Mouse (Mus musculus): ENCODE results near the gene Ccs.
"Not testable (repeated sequence)": the region's sequence is repeated elsewhere in the genome, so short reads cannot be mapped to it uniquely, and the experiment has no call there.

The Ccs gene

DNA sequence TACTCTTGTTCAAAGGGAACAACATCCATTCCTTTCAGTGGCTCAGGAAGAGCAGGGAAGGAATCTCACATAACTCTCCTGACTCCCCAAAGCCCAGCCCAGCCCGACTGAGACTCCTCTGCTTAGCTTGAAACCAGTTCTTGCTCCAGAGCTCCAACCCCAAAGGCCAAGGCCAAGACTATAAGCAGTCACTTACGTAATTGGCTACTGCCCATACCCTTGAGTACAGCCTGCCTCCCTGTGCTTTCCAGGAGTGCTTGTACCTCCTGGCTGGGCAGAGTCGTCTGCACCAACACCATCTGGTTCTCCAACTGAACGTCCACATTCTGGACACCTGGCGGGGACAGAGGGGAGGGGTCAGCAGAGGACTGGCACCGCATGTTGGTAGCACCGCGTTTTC lies 5.2 kb downstream of the Ccs start:
- no peak for DNase-seq

DNA sequence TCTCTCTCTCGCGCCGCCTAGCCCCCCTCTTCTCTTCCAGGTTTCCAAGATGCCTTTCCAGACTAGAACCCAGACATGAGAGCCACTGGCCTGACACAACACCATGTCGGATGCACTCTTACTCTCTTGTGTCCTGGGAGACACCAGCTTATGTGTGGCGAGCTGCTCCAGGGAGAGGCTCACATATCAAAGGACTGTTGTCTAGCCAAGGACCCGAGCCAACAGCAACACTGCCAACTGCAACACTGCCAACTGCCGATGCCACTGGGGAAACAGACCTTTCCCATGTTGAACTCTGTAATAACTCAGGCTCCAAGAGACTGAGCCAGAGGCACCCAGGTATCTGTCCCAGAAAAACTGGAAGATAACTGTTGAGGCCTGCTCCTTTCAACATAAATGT lies 10.0 kb downstream of the Ccs start:
- peak; percentile 88 to 91 for DNase-seq

DNA sequence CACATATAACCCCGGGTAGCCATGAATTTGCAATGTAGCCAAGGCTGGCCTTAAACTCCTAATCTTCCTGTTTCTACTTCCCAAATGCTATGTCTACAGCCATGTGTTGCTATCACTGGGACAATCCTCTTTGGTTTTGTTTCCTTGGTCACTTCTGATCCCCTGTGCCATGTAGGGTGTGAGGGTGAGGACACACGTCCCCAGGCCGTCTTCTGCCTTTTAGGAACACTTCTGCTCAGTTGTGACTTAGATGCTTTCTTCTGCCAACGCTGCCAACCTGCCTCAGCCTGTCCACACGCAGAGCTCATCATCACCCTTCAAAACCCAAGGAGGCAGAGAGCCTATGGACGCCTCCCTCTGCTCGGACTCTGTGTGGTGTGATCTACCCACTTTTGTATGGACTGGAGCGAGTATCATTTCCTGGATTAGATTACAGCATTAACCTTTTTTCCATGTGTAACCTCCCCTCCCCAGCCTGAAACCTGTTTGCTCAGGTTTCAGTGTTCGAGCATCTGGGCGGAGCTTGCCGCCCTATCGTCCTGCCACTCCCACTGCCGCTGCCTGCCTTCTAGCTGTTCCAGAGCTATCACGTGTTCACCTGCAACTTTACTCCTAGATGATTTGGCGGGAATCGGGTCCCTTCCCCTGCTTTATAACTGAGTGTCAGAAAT lies 10.6 kb downstream of the Ccs start:
- DNase-seq = no peak

DNA sequence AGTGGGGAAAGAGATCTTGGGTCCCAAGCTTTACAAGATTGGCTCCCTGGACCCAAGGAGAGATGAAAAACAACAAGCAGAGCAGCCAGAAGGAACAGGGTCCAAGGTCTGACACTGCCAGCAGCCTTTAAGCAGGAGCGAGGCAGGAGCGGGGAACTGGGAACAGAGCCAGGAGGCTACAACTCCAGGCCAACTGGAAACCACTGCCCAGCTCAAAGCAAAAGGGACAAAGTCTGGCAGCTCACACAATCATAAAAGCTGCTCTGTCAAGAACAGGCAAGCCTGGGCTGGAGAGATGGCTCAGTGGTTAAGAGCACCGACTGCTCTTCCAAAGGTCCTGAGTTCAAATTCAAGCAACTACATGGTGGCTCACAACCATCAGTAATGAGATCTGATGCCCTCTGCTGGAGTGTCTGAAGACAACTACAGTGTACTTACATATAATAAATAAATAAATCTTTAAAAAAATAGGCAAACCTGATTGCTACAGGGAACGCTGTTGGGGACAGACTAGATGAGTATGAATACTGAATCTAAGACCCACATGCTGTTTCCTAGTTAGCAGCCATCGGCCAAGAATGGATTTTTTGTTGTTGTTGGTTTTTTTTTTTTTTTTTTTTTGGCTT lies 18.3 kb downstream of the Ccs start:
- peak; percentile 45 to 69 for DNase-seq

DNA sequence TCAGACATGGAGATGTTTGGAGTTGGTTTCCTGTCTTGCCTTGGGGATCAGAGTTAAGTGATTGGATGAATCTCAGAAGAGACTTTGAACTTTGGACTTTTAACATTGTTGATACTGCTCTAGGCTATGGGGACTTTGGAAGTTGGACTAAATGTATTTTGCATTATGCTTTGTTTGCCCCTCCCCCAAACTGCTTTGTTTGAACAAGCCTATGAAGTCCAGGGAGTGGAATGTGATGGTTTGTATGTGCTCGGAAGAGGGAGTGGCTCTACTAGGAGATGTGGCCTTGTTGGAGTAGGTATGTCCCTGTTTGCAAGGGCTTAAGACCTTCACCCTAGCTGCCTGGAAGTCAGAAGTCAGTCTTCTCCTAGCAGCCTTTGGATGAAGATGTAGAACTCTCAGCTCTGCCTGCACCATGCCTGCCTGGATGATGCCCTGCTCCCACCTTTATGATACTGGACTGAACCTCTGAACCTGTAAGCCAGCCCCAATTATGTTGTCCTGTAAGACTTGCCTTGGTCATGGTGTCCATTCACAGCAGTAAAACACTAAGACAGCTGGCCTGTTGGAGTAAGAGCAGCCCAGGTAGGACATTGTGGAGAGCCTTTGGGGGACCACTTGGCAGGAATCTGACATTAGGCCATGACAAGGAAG lies 21.8 kb downstream of the Ccs start:
- no peak for DNase-seq

DNA sequence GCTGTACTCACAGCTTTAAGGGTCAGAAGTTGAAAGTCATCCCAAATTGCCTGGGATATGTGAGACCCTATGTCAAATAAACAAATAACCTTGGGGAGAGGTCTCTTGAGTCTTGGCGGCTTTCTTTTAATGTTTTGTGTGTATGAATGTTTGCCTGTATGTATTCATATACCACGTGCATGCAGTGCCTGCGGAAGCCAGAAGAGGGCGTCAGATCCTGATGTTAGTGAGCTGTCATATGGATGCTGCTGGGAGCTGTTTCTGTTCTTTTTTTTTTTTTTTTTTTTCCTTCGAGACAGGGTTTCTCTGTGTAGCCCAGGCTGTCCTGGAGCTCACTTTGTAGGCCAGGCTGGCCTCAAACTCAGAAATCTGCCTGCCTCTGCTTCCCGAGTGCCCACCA lies 26.1 kb downstream of the Ccs start:
- DNase-seq = peak; percentile 25 to 59

DNA sequence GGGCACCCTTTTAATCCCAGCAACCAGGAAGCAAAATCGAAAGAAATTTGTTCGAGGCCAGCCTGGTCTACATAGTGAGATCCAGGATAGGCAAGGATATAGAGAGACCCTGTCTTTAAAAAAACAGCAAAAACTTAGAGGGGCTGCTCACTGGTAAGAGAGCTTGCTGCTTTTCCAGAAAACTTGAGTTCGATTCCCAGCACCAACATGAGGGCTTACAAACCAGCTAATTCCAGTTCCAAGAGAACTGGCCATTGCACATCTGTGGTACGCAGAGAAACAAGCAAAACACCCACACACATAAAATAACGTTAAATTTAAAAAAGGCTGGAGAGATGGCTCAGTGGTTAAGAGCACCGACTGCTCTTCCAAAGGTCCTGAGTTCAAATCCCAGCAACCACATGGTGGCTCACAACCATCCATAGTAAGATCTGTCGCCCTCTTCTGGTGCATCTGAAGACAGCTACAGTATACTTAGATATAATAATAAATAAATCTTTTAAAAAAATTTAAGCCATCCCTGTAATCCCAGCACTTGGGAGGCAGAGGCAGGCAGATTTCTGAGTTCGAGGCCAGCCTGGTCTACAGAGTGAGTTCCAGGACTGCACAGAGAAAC lies 26.7 kb downstream of the Ccs start:
- not testable (repeated sequence) for DNase-seq

DNA sequence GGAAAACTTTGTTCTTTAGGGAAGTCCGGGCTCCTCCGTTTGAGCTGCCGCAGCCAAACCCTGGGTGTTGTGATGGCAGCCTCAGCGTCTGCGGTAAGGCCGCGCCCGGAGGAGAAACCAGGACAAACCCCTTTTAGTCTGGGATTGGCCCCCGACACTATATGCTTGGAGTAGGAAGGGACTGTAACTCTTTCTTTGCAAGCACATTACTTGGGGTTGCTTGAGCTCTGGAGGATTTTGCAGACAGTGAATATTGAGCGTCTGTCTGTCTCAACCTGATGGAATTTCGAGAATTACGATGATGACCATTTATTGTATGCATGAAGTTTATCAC lies 27.3 kb downstream of the Ccs start:
- DNase-seq = no peak

DNA sequence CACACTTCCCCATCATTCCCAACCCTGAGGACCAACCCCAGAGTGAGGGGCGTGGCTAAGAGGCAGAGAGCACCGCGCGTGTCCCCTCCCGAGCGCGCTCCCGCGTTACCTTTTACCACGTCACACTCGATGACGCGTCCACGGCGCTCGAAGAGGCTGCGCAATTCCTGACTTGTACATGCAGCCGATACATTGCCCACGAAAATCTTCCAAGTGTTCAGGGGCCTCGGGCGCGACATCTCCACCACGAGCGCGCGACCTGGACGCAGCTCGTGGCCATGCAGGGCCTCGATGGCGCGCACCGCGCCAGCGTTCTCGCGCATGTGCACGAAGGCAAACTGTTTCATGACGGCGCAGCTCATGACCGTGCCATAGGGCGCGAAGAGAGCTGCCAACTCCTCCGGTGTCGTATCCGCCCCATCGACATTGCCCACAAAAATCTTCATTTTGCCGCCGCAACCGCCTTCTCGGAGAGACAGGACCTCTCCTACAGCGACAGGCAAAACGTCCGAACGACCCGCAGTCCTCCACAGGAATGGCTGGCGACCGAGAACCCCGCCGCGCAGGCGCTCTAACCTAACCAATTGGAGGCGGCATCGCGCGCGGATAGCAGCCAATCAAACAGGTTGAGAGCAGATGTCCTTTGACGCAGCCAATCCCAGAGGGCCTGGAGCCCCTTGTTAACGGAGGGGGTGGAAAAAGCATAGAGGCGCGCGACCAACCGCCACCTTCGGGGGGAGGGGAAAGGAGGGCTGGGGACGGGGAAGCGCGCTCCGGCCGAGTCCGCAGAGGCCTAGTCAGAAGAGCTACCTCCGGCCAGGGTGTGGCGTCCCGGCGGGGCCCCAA lies 27.8 kb downstream of the Ccs start, which contains the start of the genes Gm21992 and Rbm14:
Gene Gm21992, minus strand, starts transcription at position 550 of the 846 bp plus-strand sequence.
Gene Rbm14, minus strand, starts transcription at position 572 of the 846 bp plus-strand sequence.
- DNase-seq = peak; percentile 98 to 99

DNA sequence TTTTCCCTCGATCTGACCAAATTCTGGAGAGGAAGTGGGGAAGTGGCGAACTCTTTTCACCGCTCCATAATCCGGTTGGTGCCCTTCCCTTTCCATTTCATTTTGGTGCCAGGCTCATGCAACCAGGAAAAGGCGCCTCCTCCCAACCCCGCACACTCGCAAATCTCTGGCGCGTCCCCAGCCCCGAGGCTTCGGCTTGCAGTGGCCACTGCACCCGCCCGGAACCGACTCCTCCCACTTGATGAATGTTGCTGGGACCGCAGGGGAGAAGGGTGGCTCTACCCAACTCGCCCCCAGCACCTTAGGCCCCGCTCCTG lies 28.4 kb downstream of the Ccs start:
- DNase-seq = no peak

DNA sequence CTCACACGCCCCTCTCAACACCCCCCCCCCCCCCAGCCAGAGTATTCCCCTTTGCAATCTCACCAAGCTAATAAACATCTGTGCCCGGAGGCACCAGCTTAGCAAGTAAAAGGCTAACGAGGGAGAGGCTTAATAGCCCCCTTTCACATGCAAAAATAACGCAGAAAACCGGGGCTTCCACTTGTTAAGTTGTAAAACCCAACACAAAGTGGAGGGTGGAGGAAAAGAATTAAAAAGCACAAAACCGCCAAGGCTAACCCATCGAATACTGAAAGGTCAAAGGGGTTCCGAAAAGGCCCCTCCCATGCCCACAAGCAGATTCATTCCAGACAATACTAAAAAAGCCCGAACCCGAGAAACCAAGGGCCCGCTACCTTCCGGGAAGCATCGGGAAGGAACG lies 28.8 kb downstream of the Ccs start:
- no peak for DNase-seq

DNA sequence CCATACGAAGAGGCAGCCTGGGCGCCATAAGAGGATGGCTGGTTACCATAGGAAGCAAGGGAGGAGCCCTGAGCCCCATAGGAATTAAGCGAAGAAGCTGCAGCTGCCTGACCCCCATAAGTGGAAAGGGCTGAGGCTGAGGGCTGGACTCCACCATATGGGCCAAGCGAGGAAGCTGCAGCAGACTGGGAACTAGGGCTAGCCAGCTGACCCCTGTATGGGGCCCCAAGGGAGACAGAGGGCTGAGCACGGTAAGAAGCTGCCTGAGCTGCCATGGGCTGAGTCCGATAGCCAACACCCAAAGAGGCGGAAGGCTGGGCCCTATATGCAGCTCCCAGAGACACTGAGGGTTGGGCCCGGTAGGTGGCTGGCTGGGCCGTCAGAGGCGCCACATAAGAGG lies 35.8 kb downstream of the Ccs start:
- peak in 1 of 2 experiments; percentile 35 for DNase-seq

DNA sequence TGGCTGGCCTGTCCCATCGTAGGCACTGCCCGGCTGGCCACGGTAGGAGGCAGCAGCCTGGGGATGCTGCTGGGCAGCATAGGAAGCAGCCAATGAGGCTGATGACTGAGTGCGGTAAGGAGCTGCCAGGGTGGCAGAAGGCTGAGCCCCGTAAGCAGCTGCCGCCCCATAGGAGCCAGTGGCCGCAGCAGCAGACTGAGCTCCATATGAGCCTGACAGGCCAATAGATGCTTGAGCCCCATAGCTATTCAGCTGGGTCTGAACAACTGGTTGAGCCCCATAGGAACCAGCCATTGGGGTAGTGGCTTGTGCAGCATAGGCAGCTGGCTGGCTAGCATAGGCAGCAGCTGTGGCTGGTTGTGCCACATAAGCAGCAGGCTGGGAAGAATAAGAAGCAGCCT lies 36.4 kb downstream of the Ccs start:
- DNase-seq = peak; percentile 67 to 70

DNA sequence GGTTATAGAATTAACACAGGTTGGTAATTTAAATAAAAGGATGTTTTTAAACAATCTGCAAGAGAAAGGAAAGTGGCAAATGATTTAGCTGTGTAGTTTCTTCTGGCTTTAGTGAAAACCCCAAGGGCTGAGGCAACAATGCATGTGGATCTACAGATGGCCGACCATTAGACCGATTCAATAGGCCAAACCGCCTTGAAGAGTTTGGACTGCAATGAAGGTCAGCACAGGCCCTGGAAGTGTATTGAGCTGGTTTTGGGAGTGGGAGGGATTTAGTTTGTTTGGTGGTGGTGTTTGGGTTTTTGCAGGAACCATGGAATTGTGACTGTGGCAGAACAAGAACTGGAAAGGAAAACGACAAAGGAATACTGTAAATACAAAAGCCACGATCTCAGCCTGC lies 40.0 kb downstream of the Ccs start:
- DNase-seq = no peak

DNA sequence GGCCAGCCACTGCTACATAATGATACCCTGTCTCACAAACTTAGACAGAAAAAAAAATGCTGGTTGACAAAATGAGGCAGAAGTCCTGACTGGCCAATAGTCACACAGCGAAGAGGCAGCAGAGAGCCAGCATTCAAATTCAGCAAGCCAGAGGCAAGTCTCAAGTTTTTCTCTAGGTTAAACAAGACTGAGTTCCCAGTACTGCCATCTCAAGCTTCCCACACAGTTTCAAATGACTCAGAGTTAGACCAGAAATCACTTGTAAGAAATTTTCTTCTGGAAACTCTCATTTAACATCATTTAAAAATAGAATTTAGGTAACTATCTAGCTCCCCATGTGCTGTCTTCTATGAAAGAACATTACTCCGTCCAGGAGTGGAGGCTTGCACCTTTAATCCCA lies 41.3 kb downstream of the Ccs start:
- no peak for DNase-seq

DNA sequence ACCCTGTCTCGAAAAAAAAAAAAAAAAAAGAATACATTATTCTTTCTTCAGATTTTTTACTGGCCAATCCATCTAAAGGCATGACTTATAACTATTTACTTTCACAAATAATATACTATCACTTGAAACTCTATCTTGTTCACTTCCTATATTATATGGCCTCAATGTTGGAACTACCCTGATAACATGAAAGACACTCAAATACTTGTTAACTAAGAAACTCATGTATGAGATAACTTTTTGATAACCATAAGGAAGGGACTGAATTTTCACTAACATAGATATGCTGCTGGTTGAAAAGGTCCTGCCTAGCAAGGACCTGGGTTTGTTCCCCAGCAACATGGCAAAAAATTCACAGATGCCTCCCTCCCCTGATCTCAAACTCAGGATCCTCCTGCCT lies 43.2 kb downstream of the Ccs start:
- no peak for DNase-seq

DNA sequence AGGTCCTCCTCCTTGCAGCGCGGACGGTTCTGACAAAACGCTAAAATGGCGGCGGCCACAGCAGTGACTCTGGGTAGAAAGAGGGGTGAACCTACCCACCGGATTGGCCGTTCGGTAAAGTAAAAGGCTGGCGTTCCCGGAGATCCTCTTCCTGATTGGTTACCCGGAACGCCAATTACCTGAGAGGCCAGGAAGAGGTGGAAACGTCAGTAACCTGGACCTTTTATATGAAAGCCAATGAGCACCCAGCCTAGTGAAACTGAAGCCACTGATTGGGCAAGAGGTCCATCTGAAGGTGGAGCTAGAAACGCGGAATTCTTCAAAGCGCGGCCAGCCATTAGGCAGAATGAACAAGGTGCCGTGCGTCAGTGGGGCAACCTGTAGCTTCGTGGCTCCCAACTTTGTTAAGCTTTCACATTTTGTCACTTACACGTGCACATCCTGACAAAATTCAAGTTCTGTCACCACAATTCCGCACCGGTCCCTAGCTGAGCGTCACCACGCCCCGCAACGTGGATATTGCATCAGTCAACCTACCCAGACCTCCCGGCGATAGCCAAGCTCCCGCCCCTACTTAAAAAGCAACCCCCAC lies 45.2 kb downstream of the Ccs start, which contains the start of gene Rbm4:
Gene Rbm4, minus strand, starts transcription at position 71 of the 592 bp plus-strand sequence.
- peak; percentile 96 to 97 for DNase-seq

DNA sequence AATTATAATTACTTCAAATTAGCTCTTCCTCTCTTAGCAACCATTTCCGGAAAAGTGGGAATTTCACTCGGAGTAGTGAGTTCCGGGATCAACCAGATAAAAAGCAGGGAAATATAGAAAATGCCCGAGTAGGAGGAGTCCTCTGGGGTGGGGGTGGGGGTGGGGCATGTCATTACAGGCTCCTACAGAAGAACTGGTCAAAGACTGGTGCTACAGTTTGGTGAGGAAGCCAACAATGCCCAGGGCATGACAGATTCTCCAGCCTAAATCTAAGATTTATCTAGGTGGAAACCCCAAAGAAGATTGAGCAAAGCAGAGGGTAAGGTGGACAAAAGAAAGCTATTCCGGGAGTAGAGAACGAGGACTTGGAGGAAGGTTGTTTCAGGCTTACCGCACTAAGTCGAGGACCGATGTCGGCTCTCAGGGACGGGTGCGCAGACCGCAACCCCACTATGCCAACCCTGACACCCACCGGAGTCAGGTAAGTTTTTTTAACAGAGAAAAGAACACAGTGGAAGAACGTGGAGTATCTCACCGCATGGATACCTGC lies 45.8 kb downstream of the Ccs start:
- no peak for DNase-seq

DNA sequence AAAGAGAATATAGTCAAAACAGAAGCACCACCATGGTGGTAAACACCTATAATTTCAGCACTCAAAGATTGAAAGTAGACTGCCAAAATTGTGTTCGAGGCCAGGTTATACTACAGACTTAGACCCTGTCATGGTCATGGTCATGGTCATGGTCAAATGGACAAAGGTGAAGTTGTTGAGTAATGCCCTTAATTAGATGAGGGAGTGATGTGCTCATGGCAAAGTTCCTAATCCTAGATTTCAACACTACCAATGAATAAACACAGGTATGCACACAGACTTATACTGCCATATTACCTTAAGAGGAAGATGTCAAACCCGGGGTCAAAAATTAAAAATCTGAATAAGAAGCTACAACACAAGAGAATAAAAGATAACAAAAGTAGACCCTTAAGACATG lies 52.8 kb downstream of the Ccs start:
- no peak for DNase-seq

DNA sequence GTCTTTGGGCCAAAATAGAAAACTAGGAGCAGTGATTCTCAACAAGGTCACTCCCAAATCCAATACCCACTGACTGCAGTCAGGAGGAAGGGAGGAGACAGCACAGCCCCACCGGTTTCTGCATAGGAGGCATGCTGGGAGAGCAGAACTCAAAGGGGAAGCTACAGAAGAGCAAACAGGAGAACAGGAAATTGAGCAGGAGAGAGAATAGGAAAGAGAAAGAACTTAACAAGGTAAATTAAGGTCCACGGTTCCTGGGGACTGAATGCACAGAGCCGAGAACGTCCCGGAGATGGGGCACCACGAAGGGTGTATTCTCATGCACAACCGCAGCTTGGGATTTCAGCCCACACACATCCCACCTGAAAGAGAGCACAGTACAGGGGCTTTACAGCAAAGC lies 53.9 kb downstream of the Ccs start:
- no peak for DNase-seq

DNA sequence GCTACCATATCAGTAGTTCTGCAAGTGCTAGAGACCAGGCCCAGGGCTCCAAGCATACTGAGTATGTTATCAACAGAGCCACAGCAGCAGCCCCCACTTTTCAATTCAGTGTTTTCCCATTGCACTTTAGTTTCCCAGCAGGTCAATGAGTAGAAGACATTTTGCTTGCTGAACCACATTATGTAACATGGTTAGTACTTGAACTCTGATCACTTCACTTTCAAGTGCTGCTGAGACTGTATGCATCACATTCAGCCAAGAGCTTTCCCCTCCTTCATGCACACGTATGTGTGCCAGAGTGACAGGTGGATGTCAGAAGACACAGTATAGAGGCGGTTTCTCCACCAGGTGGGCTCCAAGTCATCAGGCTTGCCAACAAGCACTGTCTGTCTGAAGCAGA lies 56.2 kb downstream of the Ccs start:
- no peak for DNase-seq

Data from cerebellum, postnatal 25 days (tissue).